Mouse (Mus musculus) adrenal gland, postnatal 4 days (tissue): Measurements from ENCODE around the gene 4933411K16Rik. TPM values are rescaled to one million over a fixed set of nuclear protein-coding genes. Genes with fewer than 3 reads are reported as not detected.

Source experiments
- DNase-seq, 2 experiments: peaks; one replicate each; pipeline ENCODE4 v3.0.0; 2021 to 2022; ENCODE audit warnings: low spot score in 2 of 2, mixed read lengths in 2 of 2
- total RNA-seq, 2 experiments: library from RNA; stranded (reverse); gene quantifications; 2 replicates each; pipeline ENCODE4 v1.2.3; 2021

The 4933411K16Rik gene
- total RNA-seq, 2 experiments from 2014 or later = 1.5 to 1.6 TPM

- DNase-seq = no peak
These were observed 17.1 kb upstream of the 4933411K16Rik start for GRCm38 (mm10) chr19:42034881-42035455.

- DNase-seq = peak; percentile 39 to 76
These were observed 16.4 kb upstream of the 4933411K16Rik start, which contains the start of gene Ankrd2 for GRCm38 (mm10) chr19:42035456-42036248. TSS of gene Ankrd2 (plus strand) at chr19:42036000.

- no peak for DNase-seq
These were observed 15.7 kb upstream of the 4933411K16Rik start for GRCm38 (mm10) chr19:42036357-42036756.

- DNase-seq = no peak
These were observed 14.8 kb upstream of the 4933411K16Rik start for GRCm38 (mm10) chr19:42037167-42037702.

GRCm38 (mm10) chr19:42038310-42038709 is 13.7 kb upstream of the 4933411K16Rik start:
- DNase-seq = no peak

- DNase-seq = no peak
These were observed 8.1 kb upstream of the 4933411K16Rik start for GRCm38 (mm10) chr19:42043988-42044387.

- DNase-seq = peak; percentile 46 to 55
These were observed 6.6 kb upstream of the 4933411K16Rik start, which contains the start of gene Hoga1 for GRCm38 (mm10) chr19:42045269-42046102. TSS of gene Hoga1 (plus strand) at chr19:42045610.

GRCm38 (mm10) chr19:42050251-42050650 is 1.8 kb upstream of the 4933411K16Rik start:
- DNase-seq = no peak

GRCm38 (mm10) chr19:42051351-42051750 is 697 bp upstream of the 4933411K16Rik start:
- DNase-seq = no peak

GRCm38 (mm10) chr19:42054255-42054654 is 2.2 kb downstream of the 4933411K16Rik start:
- no peak for DNase-seq

GRCm38 (mm10) chr19:42055881-42056280 is 3.8 kb downstream of the 4933411K16Rik start:
- no peak for DNase-seq

- DNase-seq = no peak
These were observed 4.8 kb downstream of the 4933411K16Rik start for GRCm38 (mm10) chr19:42056719-42057409.

- DNase-seq = no peak
These were observed 6.4 kb downstream of the 4933411K16Rik start for GRCm38 (mm10) chr19:42058426-42058825.

GRCm38 (mm10) chr19:42061443-42061842 is 9.4 kb downstream of the 4933411K16Rik start:
- no peak for DNase-seq

GRCm38 (mm10) chr19:42068441-42069240 is 16.6 kb downstream of the 4933411K16Rik start:
- DNase-seq = no peak

GRCm38 (mm10) chr19:42069241-42069525 is 17.1 kb downstream of the 4933411K16Rik start:
- DNase-seq = no peak

GRCm38 (mm10) chr19:42071221-42071620 is 19.2 kb downstream of the 4933411K16Rik start:
- no peak for DNase-seq

GRCm38 (mm10) chr19:42071886-42072608 is 20.0 kb downstream of the 4933411K16Rik start:
- no peak for DNase-seq

GRCm38 (mm10) chr19:42072802-42073201 is 20.8 kb downstream of the 4933411K16Rik start:
- no peak for DNase-seq
